Mouse (Mus musculus) midbrain, embryonic 13.5 days (tissue): Measurements from ENCODE around the gene Cald1. TPM values are rescaled to one million over a fixed set of nuclear protein-coding genes. Genes with fewer than 3 reads are reported as not detected.

Experiments
- ATAC-seq: fragments of 200-750 bp; cut with Nextera tagmentation; 2 replicates; pipeline ENCODE4 v1.8.0; 2017; ENCODE audit warnings: mild to moderate bottlenecking, moderate TSS enrichment, moderate library complexity
- H3K27ac ChIP-seq: fragments of 300-500 bp; sonication (generic); 2 replicates; pipeline ENCODE4 v1.5.1; 2015; ENCODE audit warnings: inconsistent platforms, mild to moderate bottlenecking, moderate library complexity
- H3K27me3 ChIP-seq: fragments of 300-500 bp; sonication (generic); 2 replicates; pipeline ENCODE4 v1.6.1; 2015; ENCODE audit warnings: mild to moderate bottlenecking, inconsistent platforms
- H3K36me3 ChIP-seq: fragments of 300-500 bp; sonication (generic); 2 replicates; pipeline ENCODE4 v1.6.1; 2015; ENCODE audit warnings: mild to moderate bottlenecking, inconsistent platforms
- H3K4me1 ChIP-seq: fragments of 300-500 bp; sonication (generic); replicated peaks from 2 replicates; pipeline ENCODE4 v1.6.1; 2015; ENCODE audit warnings: inconsistent platforms
- H3K4me2 ChIP-seq: fragments of 300-500 bp; sonication (generic); replicated peaks from 2 replicates; pipeline ENCODE4 v1.6.1; 2015; ENCODE audit warnings: moderate library complexity, mild to moderate bottlenecking, inconsistent platforms
- H3K4me3 ChIP-seq: fragments of 300-500 bp; sonication (generic); replicated peaks from 2 replicates; pipeline ENCODE4 v1.5.1; 2015; ENCODE audit warnings: mild to moderate bottlenecking, inconsistent platforms
- H3K9ac ChIP-seq: fragments of 300-500 bp; sonication (generic); replicated peaks from 2 replicates; pipeline ENCODE4 v1.6.1; 2015; ENCODE audit warnings: mild to moderate bottlenecking, inconsistent platforms
- H3K9me3 ChIP-seq: fragments of 300-500 bp; sonication (generic); 2 replicates; pipeline ENCODE4 v1.6.1; 2016; ENCODE audit warnings: mild to moderate bottlenecking, inconsistent platforms
- WGBS: fragments of 180-500 bp; shearing (Covaris S2); methylation state at CpG from one replicate; pipeline ENCODE4 v1.1.7; 2015; 5-methylcytosine and 5-hydroxymethylcytosine counted together
- polyA plus RNA-seq: library from polyadenylated mRNA; unstranded; fragments of >200 nt; fragmentation: Nextera tagmentation; extraction: Ambion mirVana; gene quantifications from 2 replicates; pipeline ENCODE4 v1.2.1, GENCODE M21; 2015

Gene Cald1
- polyA plus RNA-seq, 1 experiment from 2014 or later, result 83.7 TPM

DNA sequence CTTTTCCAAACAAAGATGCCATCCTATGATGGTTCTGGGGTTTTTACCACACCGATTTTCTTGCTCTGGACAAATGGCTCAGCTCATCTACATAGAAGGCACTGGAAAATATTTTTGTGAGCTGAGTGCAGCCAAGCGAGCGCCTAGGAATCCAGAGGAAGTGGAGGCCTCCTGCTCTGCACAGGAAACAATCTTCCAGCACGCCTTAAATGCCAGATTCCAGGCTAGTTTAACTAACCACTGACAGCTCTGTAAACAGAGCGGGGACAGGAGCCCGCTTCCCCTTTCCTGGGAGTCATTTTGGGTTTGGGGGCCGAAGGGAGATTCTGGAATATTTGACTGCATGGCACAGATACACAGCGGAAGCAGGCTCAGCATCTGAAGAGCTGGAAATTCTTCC is 86.6 kb downstream of the Cald1 start:
- WGBS, result 57% methylated on average over 8 of the region's 8 CpGs
- Histone ChIP-seq H3K9ac (no peak overlapping the region), H3K4me2 (no peak overlapping the region), H3K4me1 (0 out of 2 replicates have a peak, but pooled peaks cover 2% of the 10 kb centered on the region), H3K36me3 (no peaks in the 10 kb centered on the region), H3K27me3 (no peaks in the 10 kb centered on the region), H3K27ac (no peak overlapping the region), H3K4me3 (no peak overlapping the region), H3K9me3 (no peaks in the 10 kb centered on the region)
- ATAC-seq, result no peak

DNA sequence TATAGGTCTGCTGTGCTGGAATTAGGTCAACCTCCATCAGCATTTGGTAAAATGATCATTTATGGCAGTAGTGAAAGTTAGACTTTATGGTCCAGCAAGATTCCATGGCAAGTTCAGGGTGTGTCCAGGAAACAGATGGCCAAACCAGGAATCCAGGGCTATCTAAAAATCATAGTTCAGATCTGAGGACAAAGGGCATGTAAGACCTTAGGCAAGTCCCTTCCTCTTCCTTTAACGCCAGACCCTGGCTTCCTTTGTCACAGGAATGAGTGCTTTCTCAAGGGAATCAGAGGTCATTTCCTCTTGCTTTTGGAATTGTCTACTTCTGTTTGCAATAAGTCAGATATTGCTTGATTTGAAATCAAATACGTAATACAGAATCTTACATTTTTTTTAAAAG is 90.7 kb downstream of the Cald1 start:
- 89% methylated on average over 2 of the region's 2 CpGs for WGBS
- no peak overlapping the region for H3K4me2 ChIP-seq
- H3K4me3 ChIP-seq, result no peak overlapping the region
- ATAC-seq, result no peak
- no peaks in the 10 kb centered on the region for H3K9me3 ChIP-seq
- no peak overlapping the region for H3K27ac ChIP-seq
- no peak overlapping the region for H3K9ac ChIP-seq
- H3K36me3 ChIP-seq, result no peaks in the 10 kb centered on the region
- H3K4me1 ChIP-seq, result 0 out of 2 replicates have a peak, but pooled peaks cover 2% of the 10 kb centered on the region
- no peaks in the 10 kb centered on the region for H3K27me3 ChIP-seq

DNA sequence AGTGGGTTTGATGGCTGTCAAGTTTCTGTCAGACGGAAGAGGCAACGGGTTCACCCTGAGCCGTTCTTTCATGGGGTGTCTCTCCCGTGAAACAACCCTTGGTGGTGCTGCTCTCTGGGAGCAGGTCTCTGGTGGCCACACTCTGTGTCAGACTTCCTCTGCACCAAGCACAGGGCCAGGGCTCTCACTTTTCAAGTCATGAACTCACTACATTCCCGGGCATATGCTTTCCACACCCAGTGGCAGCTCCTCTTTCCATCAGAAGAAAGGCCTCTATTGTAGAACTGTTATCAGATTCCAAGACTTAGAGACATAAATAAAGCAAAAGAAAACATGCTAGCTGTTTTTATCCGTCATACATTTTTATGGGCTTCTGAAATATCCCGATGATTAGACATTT is 93.1 kb downstream of the Cald1 start:
- no peak overlapping the region for H3K4me2 ChIP-seq
- no peak overlapping the region for H3K27ac ChIP-seq
- no peak overlapping the region for H3K4me3 ChIP-seq
- no peaks in the 10 kb centered on the region for H3K27me3 ChIP-seq
- no peak for ATAC-seq
- H3K9ac ChIP-seq, result no peak overlapping the region
- no peaks in the 10 kb centered on the region for H3K4me1 ChIP-seq
- H3K9me3 ChIP-seq, result no peaks in the 10 kb centered on the region
- 90% methylated on average over 7 of the region's 7 CpGs for WGBS
- no peaks in the 10 kb centered on the region for H3K36me3 ChIP-seq

DNA sequence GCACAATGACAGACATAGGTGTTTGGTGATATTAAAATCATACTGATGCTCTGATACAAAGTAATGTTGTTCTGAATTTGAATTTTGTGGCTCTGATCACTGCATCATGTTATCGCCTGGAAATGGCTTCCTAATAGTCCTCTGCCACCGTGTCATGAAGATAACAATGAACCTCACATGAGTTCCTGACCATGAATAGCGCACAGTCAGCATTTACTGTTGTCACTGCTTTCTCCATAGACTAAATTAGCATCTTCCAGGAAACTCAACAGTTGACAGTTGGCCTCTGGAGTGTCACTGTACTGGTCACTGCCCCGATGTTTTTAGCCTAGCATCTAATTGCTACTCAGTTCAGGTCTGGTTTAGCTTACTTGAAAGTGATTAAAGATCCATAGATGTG is 95.8 kb downstream of the Cald1 start:
- 87% methylated on average over 4 of the region's 4 CpGs for WGBS
- ATAC-seq, result no peak

DNA sequence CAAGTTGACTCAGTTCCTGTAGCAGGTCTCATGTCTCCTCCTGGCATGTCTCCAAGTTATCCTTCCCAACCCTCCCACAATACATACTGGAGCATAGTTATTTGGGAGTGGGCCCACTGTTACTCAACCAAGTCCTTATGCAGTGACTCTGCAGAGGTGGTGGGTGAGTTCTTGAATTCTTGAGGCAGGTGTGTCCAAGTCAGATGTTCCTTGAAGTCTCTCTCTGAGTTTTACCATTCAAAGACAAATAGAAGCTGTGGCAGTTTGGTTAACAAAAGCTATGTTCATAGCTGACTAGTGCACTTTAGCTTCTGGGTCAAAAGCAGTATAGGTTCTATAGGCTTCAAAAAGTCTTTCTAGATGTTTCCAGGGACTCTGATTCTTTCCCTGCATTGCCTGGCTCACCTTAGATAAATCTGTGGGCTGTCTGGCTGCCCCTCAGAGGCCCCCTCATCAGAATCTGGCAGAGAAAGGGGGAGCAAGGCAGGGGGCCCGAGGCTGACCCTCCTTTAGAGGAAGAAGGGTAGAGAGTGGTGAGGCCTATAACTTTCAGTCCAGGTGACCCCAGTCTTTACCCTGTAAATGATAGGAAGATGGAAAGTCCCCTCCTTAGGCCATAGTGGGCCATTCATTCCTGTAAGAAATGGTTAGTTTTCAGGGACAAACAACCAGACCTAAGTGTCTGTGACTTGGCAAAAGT is 105.3 kb downstream of the Cald1 start:
- WGBS, result 71% methylated on average over 1 of the region's 1 CpGs
- no peak overlapping the region for H3K4me3 ChIP-seq
- no peak overlapping the region for H3K4me2 ChIP-seq
- no peak overlapping the region for H3K9ac ChIP-seq
- H3K27me3 ChIP-seq, result no peaks in the 10 kb centered on the region
- ATAC-seq, result no peak
- H3K36me3 ChIP-seq, result no peaks in the 10 kb centered on the region; the same call in 1 of the 2 replicates
- H3K4me1 ChIP-seq, result peaks cover 4% of the 10 kb centered on the region
- H3K27ac ChIP-seq, result no peak overlapping the region
- H3K9me3 ChIP-seq, result peaks cover 3% of the 10 kb centered on the region; the same call in 1 of the 2 replicates

More for the DNA sequence above, 95.8 kb downstream of the Cald1 start:
- H3K9ac ChIP-seq, result no peak overlapping the region
- no peaks in the 10 kb centered on the region for H3K4me1 ChIP-seq
- H3K36me3 ChIP-seq, result no peaks in the 10 kb centered on the region
- no peak overlapping the region for H3K27ac ChIP-seq
- no peaks in the 10 kb centered on the region for H3K27me3 ChIP-seq
- H3K9me3 ChIP-seq, result no peaks in the 10 kb centered on the region
- no peak overlapping the region for H3K4me2 ChIP-seq
- no peak overlapping the region for H3K4me3 ChIP-seq

DNA sequence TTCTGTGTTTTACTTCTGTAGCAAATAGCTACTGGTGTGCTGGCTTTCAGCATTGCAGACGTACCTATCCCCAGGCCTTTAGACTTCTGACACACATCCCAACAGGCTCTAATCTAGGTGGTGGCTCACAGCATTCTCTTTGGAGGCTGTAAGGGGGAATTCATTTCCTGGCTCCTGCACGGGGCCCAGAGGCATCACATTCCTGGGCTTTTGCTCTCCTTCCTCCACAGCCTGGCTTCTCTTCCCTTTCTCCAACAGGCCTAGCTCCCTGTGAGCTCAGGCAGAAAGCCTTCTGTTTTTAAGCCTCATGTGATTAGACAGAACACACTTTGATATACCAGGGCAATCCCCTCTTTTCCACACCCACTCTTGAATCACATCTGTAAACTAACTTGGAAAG is 109.2 kb downstream of the Cald1 start:
- Histone ChIP-seq H3K4me1 (peaks cover 29% of the 10 kb centered on the region), H3K4me3 (no peak overlapping the region), H3K4me2 (no peak overlapping the region), H3K9ac (no peak overlapping the region), H3K27me3 (no peaks in the 10 kb centered on the region), H3K27ac (no peak overlapping the region), H3K36me3 (no peaks in the 10 kb centered on the region; the same call in 1 of the 2 replicates), H3K9me3 (peaks cover 3% of the 10 kb centered on the region; the same call in 1 of the 2 replicates)
- ATAC-seq, result no peak
- 34% methylated on average over 2 of the region's 2 CpGs for WGBS

DNA sequence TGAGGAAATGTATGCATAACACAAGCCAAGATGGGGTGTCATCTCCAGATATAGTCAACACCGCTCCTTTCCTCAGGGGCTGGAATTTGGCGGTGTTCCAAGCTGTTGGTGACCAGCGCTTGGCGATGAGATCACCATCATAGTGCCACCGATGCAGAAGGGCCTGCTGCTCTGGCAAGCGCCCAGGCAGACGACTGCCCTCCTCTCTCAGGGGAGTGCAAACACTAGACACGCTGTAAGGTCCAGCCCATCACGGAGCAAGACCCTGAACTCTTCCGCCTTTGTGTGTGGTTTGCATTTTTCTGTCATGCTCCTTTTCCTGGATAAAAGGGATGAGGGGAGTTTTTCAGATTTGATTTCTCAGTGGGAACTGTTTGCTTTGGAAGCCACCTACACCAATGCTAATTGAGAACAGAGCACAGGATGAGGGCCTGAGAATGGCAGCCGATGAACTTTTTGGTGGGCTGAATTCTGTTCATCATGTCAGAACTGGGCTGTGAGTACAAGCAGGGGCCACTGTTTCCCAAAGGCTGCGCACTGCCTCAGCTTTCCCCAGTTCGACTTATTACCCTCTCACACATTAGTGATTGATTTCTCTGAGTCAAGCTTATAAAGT is 110.5 kb downstream of the Cald1 start:
- H3K4me1 ChIP-seq, result peaks cover 32% of the 10 kb centered on the region
- ATAC-seq, result peak; percentile 73
- H3K4me3 ChIP-seq, result peak overlapping the region; percentile 58
- peak overlapping the region; percentile 75 for H3K4me2 ChIP-seq
- H3K9me3 ChIP-seq, result peaks cover 3% of the 10 kb centered on the region; the same call in 1 of the 2 replicates
- H3K9ac ChIP-seq, result peak overlapping the region; percentile 84
- no peaks in the 10 kb centered on the region for H3K27me3 ChIP-seq
- WGBS, result 17% methylated on average over 13 of the region's 13 CpGs
- H3K36me3 ChIP-seq, result no peaks in the 10 kb centered on the region; the same call in 1 of the 2 replicates
- peak overlapping the region; percentile 77 for H3K27ac ChIP-seq

DNA sequence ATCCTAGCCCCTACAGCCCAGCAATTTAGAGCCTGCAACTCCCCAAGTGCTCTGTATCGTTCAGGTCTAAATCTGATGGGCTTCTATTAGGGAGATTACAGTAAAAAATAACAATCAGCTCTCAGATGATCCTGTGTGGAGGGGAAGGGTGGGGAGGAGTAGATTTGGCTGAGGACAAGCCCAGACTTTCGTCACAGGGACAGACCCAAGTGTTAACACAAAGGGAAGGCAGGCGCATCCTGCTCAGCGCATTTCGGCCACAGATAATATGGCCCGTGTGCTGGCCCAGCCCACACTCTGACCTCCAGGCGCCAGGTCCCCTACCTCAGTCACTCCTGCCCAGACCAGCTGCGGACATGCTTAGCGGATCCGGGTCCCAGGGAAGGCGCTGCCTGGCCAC is 111.0 kb downstream of the Cald1 start:
- ATAC-seq, result peak; percentile 87
- WGBS, result 0% methylated on average over 11 of the region's 11 CpGs
- H3K36me3 ChIP-seq, result no peaks in the 10 kb centered on the region; the same call in 1 of the 2 replicates

DNA sequence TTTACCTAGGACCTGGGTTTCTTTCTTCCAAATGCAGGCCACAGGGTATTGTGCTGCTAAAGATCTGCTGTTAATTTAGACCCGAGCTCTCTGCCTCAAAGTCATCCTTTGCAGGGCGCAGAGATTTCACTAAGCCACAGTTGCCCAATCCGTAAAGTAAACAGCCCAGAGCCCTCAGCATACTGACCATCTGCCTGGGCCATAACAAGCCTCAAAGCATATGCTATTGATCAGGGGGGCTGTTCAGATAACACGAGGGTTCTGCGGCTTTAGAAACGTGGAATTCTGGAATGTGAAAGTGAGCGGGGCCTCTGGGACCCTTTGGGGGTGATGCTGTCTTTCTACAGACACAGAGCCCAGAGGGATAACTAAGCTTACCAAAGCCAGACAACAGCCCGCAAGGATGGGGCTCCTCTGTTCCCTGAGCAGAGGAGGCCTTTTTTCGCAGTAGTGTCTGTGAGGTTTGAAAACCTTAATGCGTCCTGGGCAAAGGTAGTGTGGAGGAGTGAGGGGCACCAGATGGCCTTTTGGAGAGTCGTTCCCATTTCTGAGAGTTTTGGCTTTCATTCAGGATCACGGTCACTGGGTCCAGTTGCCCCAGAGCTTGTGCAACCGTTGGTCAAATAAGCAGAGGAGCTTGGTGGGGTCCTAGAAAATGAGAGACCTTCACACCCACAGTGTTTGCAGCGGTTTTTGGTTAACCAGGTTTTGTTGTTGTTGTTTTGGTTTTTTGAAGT is 111.8 kb downstream of the Cald1 start:
- Histone ChIP-seq H3K27me3 (no peaks in the 10 kb centered on the region), H3K36me3 (no peaks in the 10 kb centered on the region), H3K4me3 (peak overlapping the region; percentile 58), H3K4me2 (peak overlapping the region; percentile 75), H3K9me3 (no peaks in the 10 kb centered on the region), H3K27ac (peak overlapping the region; percentile 77), H3K4me1 (peaks cover 32% of the 10 kb centered on the region), H3K9ac (peak overlapping the region; percentile 84)
- ATAC-seq, result peak; percentile 25; the same call in 1 of the 2 replicates
- 8% methylated on average over 14 of the region's 14 CpGs for WGBS

More for the DNA sequence above, 111.0 kb downstream of the Cald1 start:
- H3K4me3 ChIP-seq, result peak overlapping the region; percentile 58
- peak overlapping the region; percentile 84 for H3K9ac ChIP-seq
- H3K4me1 ChIP-seq, result peaks cover 32% of the 10 kb centered on the region
- peak overlapping the region; percentile 77 for H3K27ac ChIP-seq
- peaks cover 3% of the 10 kb centered on the region; the same call in 1 of the 2 replicates for H3K9me3 ChIP-seq
- H3K4me2 ChIP-seq, result peak overlapping the region; percentile 75
- H3K27me3 ChIP-seq, result no peaks in the 10 kb centered on the region

DNA sequence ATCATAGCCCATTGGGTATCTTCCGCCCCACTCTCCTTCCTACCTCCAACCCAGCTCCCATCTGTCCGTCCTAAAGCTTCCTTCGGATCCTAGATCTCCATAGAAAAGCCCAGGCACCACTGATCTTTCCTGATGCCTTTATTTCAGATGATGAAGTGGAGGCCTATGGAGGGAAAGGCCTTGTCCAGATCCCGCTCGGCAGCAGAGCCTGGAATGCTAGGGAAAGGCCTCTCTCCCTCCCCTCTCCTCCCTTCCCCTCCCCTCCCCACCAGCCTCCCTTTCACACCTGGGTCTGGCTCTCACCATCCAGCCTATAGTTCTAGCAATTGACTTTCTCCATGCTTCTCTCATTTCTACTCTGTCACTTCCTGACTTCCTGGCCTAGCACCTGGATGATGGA is 112.5 kb downstream of the Cald1 start:
- Histone ChIP-seq H3K9me3 (no peaks in the 10 kb centered on the region), H3K36me3 (no peaks in the 10 kb centered on the region), H3K4me2 (peak overlapping the region; percentile 75), H3K4me3 (peak overlapping the region; percentile 58), H3K4me1 (peaks cover 32% of the 10 kb centered on the region), H3K9ac (0 out of 2 replicates have a peak overlapping the region, but pooled peaks have one; percentile 84), H3K27ac (no peak overlapping the region), H3K27me3 (no peaks in the 10 kb centered on the region)
- 53% methylated on average over 5 of the region's 5 CpGs for WGBS
- no peak for ATAC-seq

DNA sequence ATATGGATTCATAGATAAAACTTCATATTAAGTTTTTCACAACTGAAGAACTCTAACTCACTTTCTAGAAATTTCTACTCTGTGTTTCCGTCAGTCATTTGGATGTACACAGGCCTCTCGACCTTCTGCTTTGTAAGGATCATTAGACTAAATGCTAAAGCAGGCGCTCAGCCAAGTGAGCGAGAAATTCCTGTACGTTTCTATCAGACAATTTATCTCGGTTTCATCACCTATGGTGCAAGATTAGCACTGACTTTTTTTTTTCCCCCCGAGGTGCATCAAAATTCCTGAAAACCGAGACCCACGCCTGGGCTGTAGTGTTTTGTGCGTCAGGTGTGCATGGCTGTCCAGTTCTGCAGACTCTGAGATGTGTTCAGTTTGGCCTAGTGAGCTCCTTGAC is 113.3 kb downstream of the Cald1 start:
- H3K4me1 ChIP-seq, result peaks cover 32% of the 10 kb centered on the region
- no peak overlapping the region for H3K9ac ChIP-seq
- H3K4me3 ChIP-seq, result no peak overlapping the region
- no peaks in the 10 kb centered on the region for H3K36me3 ChIP-seq
- no peak overlapping the region for H3K27ac ChIP-seq
- H3K4me2 ChIP-seq, result no peak overlapping the region
- 81% methylated on average over 10 of the region's 10 CpGs for WGBS
- no peak for ATAC-seq
- no peaks in the 10 kb centered on the region for H3K27me3 ChIP-seq
- H3K9me3 ChIP-seq, result no peaks in the 10 kb centered on the region

DNA sequence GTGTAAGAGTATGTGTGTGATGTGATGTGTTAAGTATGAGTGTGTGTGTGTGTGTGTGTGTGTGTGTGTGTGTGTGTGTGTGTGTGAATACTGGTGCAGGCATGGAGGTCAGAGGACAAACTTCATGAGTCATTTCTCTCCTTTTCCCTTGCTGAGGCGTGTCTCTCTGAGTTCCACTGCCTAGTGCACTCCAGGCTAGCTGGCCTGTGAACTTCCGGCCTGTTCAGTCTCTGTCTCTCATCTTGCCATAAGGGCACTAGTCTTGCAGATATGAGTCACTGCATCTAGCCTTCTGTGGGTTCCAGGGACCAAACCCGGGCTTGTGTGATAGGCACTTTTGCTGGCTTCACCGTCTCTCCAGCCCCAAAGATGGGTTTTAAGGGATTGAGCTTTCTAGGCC is 114.9 kb downstream of the Cald1 start:
- Histone ChIP-seq H3K9me3 (no peaks in the 10 kb centered on the region), H3K4me3 (no peak overlapping the region), H3K27ac (no peak overlapping the region), H3K4me1 (peaks cover 32% of the 10 kb centered on the region), H3K9ac (no peak overlapping the region), H3K27me3 (no peaks in the 10 kb centered on the region), H3K4me2 (no peak overlapping the region), H3K36me3 (no peaks in the 10 kb centered on the region)
- 79% methylated on average over 4 of the region's 4 CpGs for WGBS
- ATAC-seq, result no peak
